12 mouse cellular contexts compared by ENCODE assay signal in the genomic region with DNA sequence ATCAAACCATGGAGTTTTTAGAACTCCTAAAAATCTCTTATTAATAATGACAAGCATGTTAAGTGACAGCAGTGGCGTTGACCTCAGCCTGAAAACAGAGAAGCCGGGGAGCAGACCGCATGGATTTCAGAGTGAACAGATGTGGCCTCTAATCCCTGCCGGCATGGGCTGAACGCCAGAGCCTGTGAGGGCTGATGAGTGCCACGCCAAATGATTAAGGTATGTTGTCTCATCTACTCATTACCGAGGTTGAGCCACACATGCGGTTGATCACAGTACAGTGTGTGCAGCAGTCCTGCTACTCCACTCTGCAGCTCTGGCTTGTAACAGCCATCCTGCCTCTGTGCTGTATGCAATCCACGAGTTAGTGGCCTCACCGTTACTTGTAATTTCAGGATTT.
DNase-seq lines count a peak whose midpoint lies in the region; ATAC-seq lines count a peak whose summit lies in the region.
"Had no signal": no experiment of that assay in that cellular context is flagged by ENCODE, and none has a peak within 500 bp of the region (broad histone marks: within the 10 kb centered on the region; RNA-seq: fewer than 3 reads in every experiment).

No protein-coding gene starts in this region.

- H3K27ac ChIP-seq in liver, embryonic 11.5 days (ENCODE audit: low read depth, low read length) = no peak overlapping the region
- H3K27ac ChIP-seq in embryonic facial prominence, embryonic 10.5 days (replicated peaks) = no peak overlapping the region

- WGBS in liver, embryonic 11.5 days = 78% methylated on average over 10 of the region's 10 CpGs
- 69% methylated on average over 10 of the region's 10 CpGs for WGBS in embryonic facial prominence, embryonic 10.5 days

- no peak overlapping the region for H3K4me2 ChIP-seq in liver, embryonic 11.5 days

- no peaks in the 10 kb centered on the region for H3K9me3 ChIP-seq in liver, embryonic 11.5 days (ENCODE audit: control insufficient read depth, low read length)
- H3K9me3 ChIP-seq in embryonic facial prominence, embryonic 10.5 days = no peaks in the 10 kb centered on the region

- no peaks in the 10 kb centered on the region for H3K36me3 ChIP-seq in liver, embryonic 11.5 days (ENCODE audit: control insufficient read depth, insufficient read depth, low read length)
- H3K36me3 ChIP-seq in embryonic facial prominence, embryonic 10.5 days (replicated peaks) = no peaks in the 10 kb centered on the region

- no peak overlapping the region for H3K4me3 ChIP-seq in liver, embryonic 11.5 days (ENCODE audit: low read depth, low read length)
- H3K4me3 ChIP-seq in embryonic facial prominence, embryonic 10.5 days = no peak overlapping the region

- DNase-seq in liver = peak; percentile 5
- DNase-seq in liver, embryonic 11.5 days (ENCODE audit: low spot score) = no peak
- peak; percentile 25 for DNase-seq in embryonic facial prominence, embryonic 10.5 days (ENCODE audit: low spot score)
- DNase-seq in heart, postnatal 14 days = peak; percentile 25 to 37
- peak; percentile 66 for DNase-seq in retina, postnatal 1 day
- DNase-seq in kidney, postnatal 14 days = no peak
- no peak for DNase-seq in right cerebral cortex, adult 2 months (ENCODE audit: low spot score in 2 of 2)
- DNase-seq: adrenal gland, postnatal 36 days; lung, postnatal 4 days; right cerebral cortex, postnatal 25 days; thymus, postnatal 14 days had no signal

- no peaks in the 10 kb centered on the region for H3K27me3 ChIP-seq in liver, embryonic 11.5 days (replicated peaks; ENCODE audit: control insufficient read depth, insufficient read depth, low read length)
- no peaks in the 10 kb centered on the region for H3K27me3 ChIP-seq in embryonic facial prominence, embryonic 10.5 days (replicated peaks; ENCODE audit: low read depth, poor library complexity, severe bottlenecking)

- intact Hi-C loops in heart, postnatal 14 days (cut with DNase I) = loop anchor here (5.0 kb wide), 1 partner anchor 42 kb away; no protein-coding TSS in a partner anchor

- no peaks in the 10 kb centered on the region for H3K4me1 ChIP-seq in liver, embryonic 11.5 days (replicated peaks; ENCODE audit: control insufficient read depth, insufficient read depth, low read length)
- H3K4me1 ChIP-seq in embryonic facial prominence, embryonic 10.5 days = no peaks in the 10 kb centered on the region

- no peak for ATAC-seq in liver, embryonic 11.5 days (replicated peaks; ENCODE audit: low FRiP score)
- ATAC-seq: inflammation-experienced regulatory T-cells, adult 6 months had no signal

- H3K9ac ChIP-seq in liver, embryonic 11.5 days (ENCODE audit: low read depth, low read length) = no peak overlapping the region

Comparison
In these comparisons a context has a peak if more than half of its experiments do, and no peak if none do; other contexts are left out.
1. DNase-seq: peak in liver (single experiment), embryonic facial prominence, embryonic 10.5 days (single experiment), heart, postnatal 14 days (2 of 2) and retina, postnatal 1 day (single experiment); none in liver, embryonic 11.5 days (single experiment), kidney, postnatal 14 days (single experiment) and right cerebral cortex, adult 2 months (0 of 2).